Mouse (Mus musculus) brain, embryonic 14.5 days (tissue): ENCODE measurements around the gene Gls.

Source experiments
- CTCF ChIP-seq: fragments of 200-500 bp; IDR thresholded peaks from 2 replicates; pipeline ENCODE4 v1.5.1; 2012; ENCODE audit warnings: inconsistent platforms, mild to moderate bottlenecking, moderate library complexity, borderline replicate concordance; ENCODE audit not compliant: insufficient read depth, insufficient read length; ENCODE audit errors: extremely low read depth
- POLR2A ChIP-seq: fragments of 200-500 bp; IDR thresholded peaks from 2 replicates; pipeline ENCODE4 v1.6.1; 2012; ENCODE audit warnings: mild to moderate bottlenecking, inconsistent platforms, borderline replicate concordance; ENCODE audit not compliant: poor library complexity, insufficient read depth, insufficient read length, severe bottlenecking; ENCODE audit errors: extremely low read depth

DNA sequence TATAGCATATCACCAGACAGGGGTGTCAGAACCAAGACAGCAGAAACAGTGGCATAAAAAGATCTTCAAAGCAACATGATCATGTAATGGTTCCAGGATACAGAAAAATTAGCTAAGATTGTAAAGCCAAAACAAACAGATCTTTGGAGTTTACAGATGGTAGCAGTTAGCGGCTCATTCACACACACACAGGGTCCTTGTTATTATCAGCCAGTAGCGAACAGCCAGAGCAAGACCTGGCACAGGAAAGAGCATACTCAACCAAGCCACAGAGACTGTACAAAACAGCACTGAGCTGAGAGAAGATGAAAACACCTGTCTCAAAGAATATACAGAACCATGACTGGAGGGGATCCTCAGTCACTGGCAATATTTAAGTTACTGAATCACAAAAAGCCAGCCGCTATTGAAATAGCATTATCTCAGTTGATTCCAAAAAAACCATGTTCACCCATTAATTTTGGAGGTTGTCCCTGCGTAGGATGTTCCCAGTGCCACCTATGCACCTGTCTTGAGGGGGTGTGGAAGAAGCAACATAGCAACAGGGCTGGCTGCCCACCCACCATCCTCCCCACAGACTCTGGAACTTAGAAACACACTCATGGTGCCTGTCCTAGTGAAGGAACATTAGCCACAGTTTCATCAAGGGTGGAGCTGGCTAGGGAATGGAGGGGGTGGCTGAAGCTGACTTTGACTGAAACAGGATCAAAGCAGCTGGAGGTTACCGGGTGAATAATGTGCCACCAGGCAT lies 69.2 kb downstream of the Gls start:
- no peak for TF ChIP-seq POLR2A
- TF ChIP-seq CTCF, result no peak
